In the genomic region with DNA sequence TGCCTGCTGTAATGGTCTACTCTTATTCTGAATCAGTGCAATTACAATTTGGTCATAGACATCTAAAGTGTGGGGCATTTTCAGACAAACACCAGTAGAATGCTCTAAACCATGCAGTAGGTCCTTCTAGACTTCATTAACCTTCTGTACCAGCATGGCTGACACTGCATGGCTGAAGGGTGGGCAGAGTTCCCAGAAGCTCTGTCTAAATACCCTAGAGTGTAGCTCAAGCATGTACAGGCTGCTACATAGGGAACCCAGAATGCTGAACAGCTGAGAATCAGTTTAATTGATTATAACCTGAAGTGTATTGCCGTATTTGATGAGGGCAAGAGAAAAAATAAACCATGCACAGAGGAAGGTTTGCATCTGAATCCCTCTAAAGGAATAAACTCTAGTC, we compare ENCODE assay signal across 20 mouse cellular contexts.
DNase-seq lines count a peak whose midpoint lies in the region; ATAC-seq and TF ChIP-seq lines count a peak whose summit lies in the region.
"Had no signal": no experiment of that assay in that cellular context is flagged by ENCODE, and none has a peak within 500 bp of the region (broad histone marks: within the 10 kb centered on the region; RNA-seq: fewer than 3 reads in every experiment).

No protein-coding gene starts in this region.

- H3K4me1 ChIP-seq in midbrain, postnatal 0 days (ENCODE audit: insufficient read depth, low read length), result no peaks in the 10 kb centered on the region
- H3K4me1 ChIP-seq in midbrain, embryonic 13.5 days (replicated peaks), result 0 out of 2 replicates have a peak, but pooled peaks cover 5% of the 10 kb centered on the region
- H3K4me1 ChIP-seq: embryonic facial prominence, embryonic 10.5 days; hindbrain, embryonic 13.5 days; intestine, embryonic 15.5 days had no signal

- no peak overlapping the region for H3K9ac ChIP-seq in midbrain, postnatal 0 days (replicated peaks; ENCODE audit: low read length, poor library complexity, severe bottlenecking)
- H3K9ac ChIP-seq in midbrain, embryonic 13.5 days (replicated peaks), result no peak overlapping the region
- H3K9ac ChIP-seq: hindbrain, embryonic 13.5 days; intestine, embryonic 15.5 days had no signal

- DNase-seq in cerebellum, postnatal 10 days, result peak; percentile 55 to 63
- no peak for DNase-seq in cerebellum, postnatal 36 days
- DNase-seq in frontal cortex, adult 2 months (ENCODE audit: extremely low spot score in 1 of 2, low spot score in 1 of 2), result no peak
- peak; percentile 45 for DNase-seq in midbrain, postnatal 0 days (ENCODE audit: low spot score)
- no peak for DNase-seq in right cerebral cortex, postnatal 4 days
- DNase-seq: adrenal gland, postnatal 14 days; B cell, adult 2 months; cerebellum, adult 2 months; cerebellum, postnatal 25 days; gastrocnemius, postnatal 36 days; heart, adult 11 months; heart, postnatal 4 days had no signal

- no peaks in the 10 kb centered on the region for H3K27me3 ChIP-seq in midbrain, postnatal 0 days (ENCODE audit: insufficient read depth, low read length)
- H3K27me3 ChIP-seq in midbrain, embryonic 13.5 days, result no peaks in the 10 kb centered on the region
- H3K27me3 ChIP-seq: hindbrain, embryonic 13.5 days; intestine, embryonic 15.5 days had no signal

- WGBS in midbrain, postnatal 0 days, result 79% methylated on average over 1 of the region's 1 CpGs
- WGBS in midbrain, embryonic 13.5 days, result 87% methylated on average over 1 of the region's 1 CpGs

- H3K4me2 ChIP-seq in midbrain, postnatal 0 days (ENCODE audit: low read depth, low read length, poor library complexity, severe bottlenecking), result no peak overlapping the region
- H3K4me2 ChIP-seq in midbrain, embryonic 13.5 days (replicated peaks), result no peak overlapping the region
- H3K4me2 ChIP-seq: hindbrain, embryonic 13.5 days; intestine, embryonic 15.5 days had no signal

- 0 out of 2 replicates have a peak, but pooled peaks have one; percentile 13 for ATAC-seq in frontal cortex, adult (ENCODE audit: low TSS enrichment)
- ATAC-seq in midbrain, postnatal 0 days (ENCODE audit: low FRiP score), result no peak
- ATAC-seq in midbrain, embryonic 13.5 days, result no peak
- ATAC-seq: CD4-positive, CD25-positive, alpha-beta regulatory T cell, adult 4 months; forebrain, embryonic 16.5 days; intestine, embryonic 15.5 days had no signal

- no peaks in the 10 kb centered on the region for H3K9me3 ChIP-seq in midbrain, postnatal 0 days (ENCODE audit: low read length)
- H3K9me3 ChIP-seq in midbrain, embryonic 13.5 days, result no peaks in the 10 kb centered on the region
- H3K9me3 ChIP-seq: embryonic facial prominence, embryonic 10.5 days; G1E; hindbrain, embryonic 13.5 days; intestine, embryonic 15.5 days had no signal

- no peak overlapping the region for H3K4me3 ChIP-seq in midbrain, postnatal 0 days (ENCODE audit: low read depth, low read length)
- H3K4me3 ChIP-seq in midbrain, embryonic 13.5 days (replicated peaks), result no peak overlapping the region
- H3K4me3 ChIP-seq: embryonic facial prominence, embryonic 10.5 days; hindbrain, embryonic 13.5 days; intestine, embryonic 15.5 days had no signal

- TF ChIP-seq CTCF in midbrain, postnatal 0 days (IDR thresholded peaks at IDR 0.05), result no peak

- H3K27ac ChIP-seq in midbrain, postnatal 0 days (ENCODE audit: low read depth, low read length), result no peak overlapping the region
- no peak overlapping the region for H3K27ac ChIP-seq in midbrain, embryonic 13.5 days
- H3K27ac ChIP-seq: embryonic facial prominence, embryonic 10.5 days; hindbrain, embryonic 13.5 days; intestine, embryonic 15.5 days had no signal

- no peaks in the 10 kb centered on the region for H3K36me3 ChIP-seq in midbrain, postnatal 0 days (ENCODE audit: insufficient read depth, low read length)
- no peaks in the 10 kb centered on the region for H3K36me3 ChIP-seq in midbrain, embryonic 13.5 days
- H3K36me3 ChIP-seq: embryonic facial prominence, embryonic 10.5 days; G1E; hindbrain, embryonic 13.5 days; intestine, embryonic 15.5 days had no signal

Comparison
In these comparisons a context has a peak if more than half of its experiments do, and no peak if none do; other contexts are left out.
1. DNase-seq: peak in cerebellum, postnatal 10 days (2 of 2) and midbrain, postnatal 0 days (single experiment); none in cerebellum, postnatal 36 days (0 of 2), frontal cortex, adult 2 months (0 of 2) and right cerebral cortex, postnatal 4 days (single experiment).